Mouse (Mus musculus) bone marrow macrophage, adult 2 months (primary cell): ENCODE data around the gene Caprin1.

Experiments
- CTCF ChIP-seq: IDR thresholded peaks from 2 replicates; pipeline ENCODE4 v1.5.1; 2012; ENCODE audit warnings: low read depth, mild to moderate bottlenecking, low read length, moderate library complexity
- POLR2A ChIP-seq: IDR thresholded peaks from 2 replicates; pipeline ENCODE4 v1.6.1; 2012; ENCODE audit warnings: mild to moderate bottlenecking, low read depth, low read length, borderline replicate concordance

GRCm38 (mm10) chr2:103796861-103797466, 485 bp downstream of the Caprin1 start:
- TF ChIP-seq CTCF, result no peak
- 0 out of 2 replicates have a peak, but pooled peaks have one; percentile 44 for TF ChIP-seq POLR2A
